Mouse (Mus musculus): Measurements from ENCODE around the gene Inpp4b.

Inpp4b gene

GRCm38 (mm10) chr8:81342236-81342998 lies at the start of gene Inpp4b:
Inpp4b (plus strand) TSS chr8:81342556.
- DNase-seq: peak; percentile 56 to 67

DNA sequence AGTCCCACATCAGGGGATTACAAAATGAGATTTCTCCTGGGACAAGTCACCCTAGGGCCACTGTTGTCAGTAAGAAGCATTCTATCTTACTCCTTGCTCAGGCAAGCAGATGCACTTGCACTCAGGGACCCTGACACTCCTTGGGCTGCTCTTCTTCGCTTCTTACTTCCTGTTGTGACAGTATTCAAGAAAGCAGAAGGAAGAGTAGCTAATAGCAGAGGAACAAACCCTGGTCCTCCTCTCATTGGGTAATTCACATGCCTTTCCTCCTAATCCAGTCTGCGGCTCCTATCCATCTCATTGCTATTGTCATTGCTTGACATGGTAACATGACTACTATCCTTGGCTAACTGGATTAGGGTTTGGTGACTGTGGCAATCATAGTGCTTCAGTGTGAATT lies 7.1 kb upstream of the Inpp4b start:
- no peak for DNase-seq

- no peak for DNase-seq
Observed at GRCm38 (mm10) chr8:81341191-81341590, 1.2 kb upstream of the Inpp4b start.

DNA sequence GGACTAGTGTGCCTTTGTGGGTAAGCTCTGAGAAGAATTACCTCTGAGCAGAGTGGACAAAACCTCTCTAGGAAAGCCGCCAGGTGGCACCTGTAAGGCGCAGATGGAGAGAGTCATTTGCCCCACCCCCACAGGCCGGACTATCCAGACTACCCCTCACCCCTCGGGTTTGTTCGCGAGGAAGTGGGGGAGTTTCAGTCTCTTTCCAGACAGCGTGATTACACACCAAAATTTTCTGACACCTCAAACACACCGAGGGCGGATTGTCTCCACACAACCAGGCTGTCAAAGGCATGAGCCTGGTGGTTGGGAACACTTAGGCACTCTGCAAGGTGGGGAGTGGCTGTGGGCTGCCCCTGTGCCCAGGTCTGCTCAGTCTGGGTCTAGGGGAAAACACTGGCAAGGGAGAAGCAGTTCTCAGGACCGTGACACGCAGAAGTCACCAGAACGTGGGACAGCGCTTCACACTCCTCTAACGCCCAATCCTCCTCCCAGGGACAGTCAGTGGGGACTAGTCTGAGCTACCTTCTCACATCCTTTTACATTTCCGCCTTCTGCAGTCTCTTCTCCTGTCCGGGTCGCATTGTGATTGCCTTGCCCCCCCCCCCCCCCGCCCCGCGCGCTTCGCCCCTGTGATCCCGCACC lies 643 bp upstream of the Inpp4b start:
- DNase-seq: peak; percentile 82 to 83

DNA sequence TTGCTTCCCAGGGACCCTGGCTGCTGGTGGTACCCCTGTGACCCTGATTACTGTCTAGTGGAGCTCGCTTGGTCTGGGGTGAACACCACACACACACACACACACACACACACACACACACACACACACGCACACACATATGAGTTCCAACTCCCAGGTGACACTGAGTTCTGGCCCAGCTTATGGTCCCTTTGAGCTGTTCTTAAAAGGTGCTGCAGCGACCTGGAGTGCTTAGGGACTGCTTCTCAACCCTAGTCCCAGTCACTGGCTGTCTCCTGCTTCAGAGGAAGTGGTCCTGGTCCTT lies 595 bp downstream of the Inpp4b start:
- DNase-seq: no peak

DNA sequence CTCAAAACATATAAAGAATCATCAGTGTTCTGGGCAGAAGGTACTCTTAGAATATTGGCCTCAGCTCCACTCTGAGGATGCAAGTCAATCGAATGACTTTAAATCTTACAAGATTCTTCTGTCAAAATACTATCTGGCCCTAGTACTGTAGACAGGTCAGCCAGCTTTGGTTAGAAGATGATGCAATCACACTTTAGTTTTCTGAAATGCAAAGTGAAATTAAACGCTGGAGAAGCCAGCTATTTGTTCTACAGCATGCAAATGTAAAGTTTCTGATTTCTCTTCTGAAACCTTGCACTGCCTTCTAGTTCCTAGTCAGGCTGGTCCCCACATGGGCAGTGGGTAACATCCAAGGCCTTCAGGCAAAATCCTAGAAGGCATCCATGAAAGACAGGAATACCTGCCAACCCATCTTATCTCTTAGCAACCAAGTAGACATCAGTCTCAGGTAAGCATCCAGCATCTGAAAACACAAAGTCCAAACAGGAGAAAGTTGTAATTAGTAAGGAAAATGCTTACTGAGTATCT lies 2.9 kb downstream of the Inpp4b start:
- no peak for DNase-seq

DNA sequence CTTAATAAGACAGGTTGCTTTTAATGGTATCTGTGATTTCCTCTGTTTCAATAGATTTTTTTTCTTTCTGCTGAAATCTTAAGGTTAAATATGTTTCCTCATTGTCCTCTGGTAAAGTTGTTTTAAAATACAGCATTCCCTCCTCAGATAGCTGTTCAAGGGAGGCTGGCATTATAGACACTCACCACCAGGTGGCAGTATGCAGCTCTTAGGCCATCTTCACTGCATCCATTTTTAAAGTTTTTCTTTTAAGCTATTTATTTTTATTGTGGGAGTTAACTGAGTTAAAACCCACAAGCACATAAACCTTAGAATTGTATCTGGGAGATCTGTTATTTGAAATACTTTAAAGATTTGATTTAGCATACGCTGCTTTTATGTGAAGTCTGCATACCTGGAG lies 7.1 kb downstream of the Inpp4b start:
- peak; percentile 34 to 43 for DNase-seq

DNA sequence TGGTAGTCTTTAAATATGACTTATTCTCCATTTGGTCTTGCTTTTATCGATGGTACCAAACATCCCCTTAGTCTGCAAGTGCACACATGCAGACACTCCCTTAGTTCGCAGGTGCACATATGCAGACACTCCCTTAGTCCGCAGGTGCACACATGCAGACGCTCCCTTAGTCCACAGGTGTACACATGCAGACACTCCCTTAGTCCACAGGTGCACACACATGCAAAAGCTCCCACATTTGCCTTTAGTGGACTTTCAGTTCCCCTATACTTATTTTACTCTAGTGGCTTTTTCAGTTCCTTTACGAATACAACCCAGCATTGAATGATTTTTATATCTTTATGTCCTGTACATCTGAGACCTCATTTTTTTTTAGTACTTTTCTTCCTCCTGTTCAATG lies 11.1 kb downstream of the Inpp4b start:
- DNase-seq: no peak

DNA sequence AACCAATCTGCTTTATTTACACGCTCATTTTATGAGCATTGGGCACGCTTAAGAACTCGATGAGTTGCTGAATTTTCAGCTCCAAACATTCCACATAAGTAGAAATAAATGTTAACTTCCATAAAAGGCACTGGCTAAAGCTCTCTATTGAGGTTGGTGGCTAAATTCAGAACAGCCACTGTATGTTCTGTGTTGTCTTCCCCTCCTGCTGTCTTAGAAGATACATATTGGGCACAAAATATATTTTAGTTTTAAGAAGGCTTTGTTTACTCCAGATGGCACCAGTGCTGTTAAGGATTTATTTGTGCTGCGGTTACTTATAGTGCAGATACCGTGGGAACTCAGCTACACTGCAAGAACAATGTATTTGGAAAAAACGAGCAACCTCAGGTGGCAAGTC lies 15.8 kb downstream of the Inpp4b start:
- DNase-seq: no peak

DNA sequence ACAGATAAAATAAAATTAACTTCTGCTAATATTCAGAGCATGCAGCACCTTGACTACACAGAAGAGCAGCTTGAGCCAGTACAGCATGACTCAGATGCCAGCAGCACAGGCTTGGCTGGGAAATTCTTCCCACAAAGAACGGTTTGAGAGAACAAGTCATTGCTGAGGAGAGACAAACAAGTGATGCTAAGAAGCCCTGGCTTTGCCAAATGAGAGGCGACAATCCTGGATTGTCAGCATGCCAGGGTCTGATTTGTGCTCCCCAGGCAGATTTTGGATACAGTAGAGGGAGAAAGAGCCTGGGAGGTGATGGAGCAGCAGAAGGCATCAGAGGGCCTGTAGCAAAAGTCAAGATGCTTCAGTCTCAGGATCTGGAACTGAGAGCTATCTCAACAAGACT lies 18.2 kb downstream of the Inpp4b start:
- no peak for DNase-seq

- DNase-seq: no peak
Observed at GRCm38 (mm10) chr8:81361162-81361561, 18.8 kb downstream of the Inpp4b start.

GRCm38 (mm10) chr8:81370607-81371006 lies 28.3 kb downstream of the Inpp4b start:
- no peak for DNase-seq

DNA sequence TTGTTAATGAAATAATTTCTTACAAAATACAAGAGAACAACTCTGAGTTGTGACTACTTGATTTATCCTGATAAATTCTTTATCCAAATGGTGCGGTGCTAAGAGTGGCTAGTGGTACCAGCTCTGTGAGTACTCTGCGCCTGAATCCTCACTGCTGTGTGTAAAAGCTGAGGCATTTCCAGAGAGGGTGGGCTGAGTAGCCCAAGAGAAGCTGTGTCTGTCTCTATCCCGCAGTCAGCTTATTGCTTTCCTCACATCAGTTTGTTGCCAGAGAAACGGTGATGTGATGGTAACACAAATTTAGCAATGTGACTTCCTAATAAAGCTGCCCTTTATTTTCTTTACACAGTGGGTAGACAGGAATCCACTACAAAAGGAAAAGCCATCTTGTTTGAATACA lies 29.5 kb downstream of the Inpp4b start:
- no peak for DNase-seq

- DNase-seq: no peak
Observed at GRCm38 (mm10) chr8:81374877-81375475, 32.6 kb downstream of the Inpp4b start.

GRCm38 (mm10) chr8:81388953-81389352 lies 46.6 kb downstream of the Inpp4b start:
- DNase-seq: no peak

- DNase-seq: no peak
Observed at GRCm38 (mm10) chr8:81399071-81399470, 56.7 kb downstream of the Inpp4b start.

- no peak for DNase-seq
Observed at GRCm38 (mm10) chr8:81399501-81399900, 57.1 kb downstream of the Inpp4b start.

GRCm38 (mm10) chr8:81412707-81413106 lies 70.4 kb downstream of the Inpp4b start:
- DNase-seq: no peak

DNA sequence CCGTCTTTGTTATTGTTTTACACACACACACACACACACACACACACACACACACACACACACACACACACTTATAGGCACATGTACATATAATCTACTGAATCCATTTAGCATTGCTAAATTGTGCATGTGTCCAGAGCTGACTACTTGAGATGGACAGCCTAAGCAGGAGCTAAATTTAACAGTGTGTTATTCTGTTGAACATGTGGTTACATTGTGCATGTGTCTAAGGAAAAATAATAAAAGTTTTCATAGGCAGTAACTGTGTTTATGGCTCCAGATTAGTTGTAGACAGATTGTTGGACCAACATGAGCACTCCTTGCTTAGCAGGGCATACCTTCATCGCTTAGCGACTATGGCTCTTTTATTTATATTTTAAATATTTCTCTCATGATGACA lies 101.6 kb downstream of the Inpp4b start:
- no peak for DNase-seq

DNA sequence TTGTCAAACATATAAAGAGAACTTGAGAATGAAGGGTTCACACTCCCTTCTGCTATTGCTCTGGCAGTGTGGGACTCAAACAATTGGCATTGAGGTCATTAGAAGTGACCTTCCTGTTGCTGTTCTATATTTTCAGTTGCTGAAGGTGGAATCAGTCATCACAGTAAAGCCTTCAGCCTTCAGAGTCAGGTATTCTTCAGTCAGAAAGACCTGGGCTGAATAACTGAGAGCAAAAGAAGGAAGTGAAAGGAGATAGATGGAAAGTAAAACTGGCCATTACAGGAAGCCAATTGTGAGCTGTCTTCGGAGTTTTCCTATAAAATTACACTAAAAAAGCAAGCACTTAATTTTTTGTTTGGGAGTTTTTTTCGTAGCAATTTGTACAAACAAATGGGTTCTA lies 107.4 kb downstream of the Inpp4b start:
- DNase-seq: no peak

DNA sequence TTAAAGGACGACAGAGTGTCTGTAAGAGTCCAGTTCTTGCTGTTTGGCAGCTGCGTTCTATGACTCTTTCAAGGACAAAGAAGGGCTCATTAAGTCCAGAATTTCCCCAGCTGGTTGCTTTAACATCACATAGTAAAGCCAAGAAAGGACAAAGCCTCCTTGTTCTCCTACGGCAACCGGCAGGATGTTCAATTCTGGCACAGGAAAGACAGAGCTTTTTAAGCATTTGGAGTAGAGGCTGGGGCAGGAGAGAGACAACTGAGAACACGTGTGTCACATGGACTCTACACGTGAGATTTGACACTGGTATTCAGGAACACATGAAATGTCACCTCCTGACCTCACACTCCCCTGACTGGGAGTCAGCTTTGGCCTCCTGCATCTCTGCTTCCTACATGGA lies 109.7 kb downstream of the Inpp4b start:
- peak; percentile 24 to 56 for DNase-seq

- DNase-seq: no peak
Observed at GRCm38 (mm10) chr8:81454830-81455229, 112.5 kb downstream of the Inpp4b start.

- no peak for DNase-seq
Observed at GRCm38 (mm10) chr8:81463762-81464161, 121.4 kb downstream of the Inpp4b start.

- DNase-seq: no peak
Observed at GRCm38 (mm10) chr8:81466776-81467175, 124.4 kb downstream of the Inpp4b start.
